In the genomic region with DNA sequence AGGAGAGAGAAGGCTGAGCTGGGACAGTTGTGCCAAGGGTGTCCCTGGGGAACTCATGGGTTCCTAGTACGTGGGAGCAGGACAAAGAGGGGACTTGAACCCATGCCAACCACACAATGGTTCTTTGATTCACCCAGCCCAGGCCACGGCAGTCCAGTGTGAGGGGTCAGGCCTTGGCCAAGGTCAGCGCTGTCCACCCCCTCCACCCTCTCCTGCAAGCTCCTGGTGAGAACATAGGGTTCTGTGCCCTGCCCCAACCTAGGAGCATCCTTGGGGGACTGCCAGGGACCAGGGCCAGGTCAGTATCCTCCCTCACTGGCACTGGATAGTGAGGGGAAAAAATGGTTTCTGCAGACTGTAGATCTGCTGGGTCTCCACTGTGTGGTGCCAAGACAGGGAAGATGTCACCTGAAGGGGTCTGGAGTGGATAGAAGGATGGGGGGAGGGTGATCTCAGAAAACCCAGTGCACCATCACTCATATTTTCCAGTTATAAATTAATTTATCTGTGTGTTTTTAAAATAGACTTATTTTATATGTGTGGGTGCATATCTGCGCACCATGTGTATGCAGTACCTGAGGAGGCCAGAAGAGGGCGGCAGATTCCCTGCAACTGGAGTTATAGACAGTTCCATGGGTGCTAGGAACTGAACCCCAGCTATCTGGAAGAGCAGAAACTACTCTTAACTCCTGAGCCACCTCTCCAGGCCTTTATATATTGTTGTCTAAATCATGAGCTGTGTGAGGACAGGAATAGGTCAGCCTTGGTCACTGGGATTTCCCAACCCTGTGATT, we compare ENCODE assay signal across 19 mouse cellular contexts. TPM values are rescaled to one million over a fixed set of nuclear protein-coding genes. Genes with fewer than 3 reads are reported as not detected.
A peak's percentile ranks its signal among the peaks of the same experiment; 100 is the strongest.
DNase-seq lines count a peak whose midpoint lies in the region; ATAC-seq and TF ChIP-seq lines count a peak whose summit lies in the region.
"Had no signal": no experiment of that assay in that cellular context is flagged by ENCODE, and none has a peak within 500 bp of the region (broad histone marks: within the 10 kb centered on the region; RNA-seq: fewer than 3 reads in every experiment).

No protein-coding gene starts in this region.

- TF ChIP-seq CTCF in intestine, postnatal 0 days (IDR thresholded peaks at IDR 0.05; ENCODE audit: low read depth): peak; percentile 53
- TF ChIP-seq CTCF in midbrain, postnatal 0 days (IDR thresholded peaks at IDR 0.05): peak; percentile 47
- TF ChIP-seq CTCF in cortical plate, adult 2 months (IDR thresholded peaks at IDR 0.05; ENCODE audit: extremely low read depth, insufficient read depth, low read length): 0 out of 2 replicates have a peak, but pooled peaks have one; percentile 8

- no peaks in the 10 kb centered on the region for H3K4me1 ChIP-seq in intestine, postnatal 0 days (replicated peaks; ENCODE audit: control insufficient read depth, insufficient read depth, low read length)
- H3K4me1 ChIP-seq in intestine, embryonic 16.5 days (ENCODE audit: control insufficient read depth, insufficient read depth, low read length): peaks cover 25% of the 10 kb centered on the region
- no peaks in the 10 kb centered on the region for H3K4me1 ChIP-seq in midbrain, postnatal 0 days (ENCODE audit: insufficient read depth, low read length)
- no peaks in the 10 kb centered on the region for H3K4me1 ChIP-seq in midbrain, embryonic 16.5 days (ENCODE audit: control insufficient read depth, insufficient read depth, low read length)
- peaks cover 1% of the 10 kb centered on the region; the same call in 1 of the 2 replicates for H3K4me1 ChIP-seq in cortical plate, adult 2 months (ENCODE audit: control insufficient read depth, insufficient read depth, low read length)
- H3K4me1 ChIP-seq in midbrain, embryonic 13.5 days (replicated peaks): peaks cover 22% of the 10 kb centered on the region

- TF ChIP-seq POLR2A in cortical plate, adult 2 months (IDR thresholded peaks at IDR 0.05; ENCODE audit: extremely low read depth, insufficient read depth, low read length): no peak

- no peak overlapping the region for H3K4me3 ChIP-seq in intestine, postnatal 0 days (ENCODE audit: low read depth, low read length)
- no peak overlapping the region for H3K4me3 ChIP-seq in intestine, embryonic 16.5 days (ENCODE audit: low read length)
- H3K4me3 ChIP-seq in midbrain, postnatal 0 days (ENCODE audit: low read depth, low read length): no peak overlapping the region
- no peak overlapping the region for H3K4me3 ChIP-seq in midbrain, embryonic 16.5 days (ENCODE audit: low read depth, low read length)
- H3K4me3 ChIP-seq in cortical plate, adult 2 months (ENCODE audit: insufficient read depth, low read length): no peak overlapping the region
- no peak overlapping the region for H3K4me3 ChIP-seq in midbrain, embryonic 13.5 days (replicated peaks)
- H3K4me3 ChIP-seq: hindbrain, embryonic 15.5 days; neural tube, embryonic 15.5 days had no signal

- H3K27ac ChIP-seq in intestine, postnatal 0 days (ENCODE audit: low read depth, low read length): no peak overlapping the region
- H3K27ac ChIP-seq in intestine, embryonic 16.5 days (ENCODE audit: low read length): no peak overlapping the region
- no peak overlapping the region for H3K27ac ChIP-seq in midbrain, postnatal 0 days (ENCODE audit: low read depth, low read length)
- H3K27ac ChIP-seq in midbrain, embryonic 16.5 days (ENCODE audit: low read length): no peak overlapping the region
- H3K27ac ChIP-seq in cortical plate, adult 2 months (ENCODE audit: insufficient read depth, low read length): no peak overlapping the region
- no peak overlapping the region for H3K27ac ChIP-seq in midbrain, embryonic 13.5 days
- H3K27ac ChIP-seq: hindbrain, embryonic 15.5 days; neural tube, embryonic 15.5 days had no signal

- no peaks in the 10 kb centered on the region for H3K27me3 ChIP-seq in intestine, postnatal 0 days (replicated peaks; ENCODE audit: control insufficient read depth, insufficient read depth, low read length)
- no peaks in the 10 kb centered on the region; the same call in 1 of the 2 replicates for H3K27me3 ChIP-seq in intestine, embryonic 16.5 days (replicated peaks; ENCODE audit: control insufficient read depth, insufficient read depth, low read length)
- H3K27me3 ChIP-seq in midbrain, postnatal 0 days (ENCODE audit: insufficient read depth, low read length): peaks cover 12% of the 10 kb centered on the region; the same call in 1 of the 2 replicates
- peaks cover 20% of the 10 kb centered on the region for H3K27me3 ChIP-seq in midbrain, embryonic 16.5 days (ENCODE audit: control insufficient read depth, insufficient read depth, low read depth, low read length)
- H3K27me3 ChIP-seq in midbrain, embryonic 13.5 days: peaks cover 38% of the 10 kb centered on the region
- H3K27me3 ChIP-seq: Patski had no signal

- 62% methylated on average over 5 of the region's 5 CpGs for WGBS in intestine, postnatal 0 days
- WGBS in intestine, embryonic 16.5 days: 63% methylated on average over 5 of the region's 5 CpGs
- WGBS in midbrain, postnatal 0 days: 73% methylated on average over 5 of the region's 5 CpGs
- WGBS in midbrain, embryonic 16.5 days: 65% methylated on average over 5 of the region's 5 CpGs
- WGBS in midbrain, embryonic 13.5 days: 69% methylated on average over 5 of the region's 5 CpGs

- 0 out of 2 replicates have a peak, but pooled peaks cover 4% of the 10 kb centered on the region for H3K9me3 ChIP-seq in intestine, postnatal 0 days (ENCODE audit: control insufficient read depth)
- 0 out of 2 replicates have a peak, but pooled peaks cover 5% of the 10 kb centered on the region for H3K9me3 ChIP-seq in intestine, embryonic 16.5 days (ENCODE audit: control insufficient read depth, low read length)
- no peaks in the 10 kb centered on the region for H3K9me3 ChIP-seq in midbrain, postnatal 0 days (ENCODE audit: low read length)
- H3K9me3 ChIP-seq in midbrain, embryonic 16.5 days (replicated peaks; ENCODE audit: control insufficient read depth, low read length, poor library complexity, severe bottlenecking): no peaks in the 10 kb centered on the region
- H3K9me3 ChIP-seq in midbrain, embryonic 13.5 days: 0 out of 2 replicates have a peak, but pooled peaks cover 4% of the 10 kb centered on the region
- H3K9me3 ChIP-seq: hindbrain, embryonic 15.5 days; neural tube, embryonic 15.5 days had no signal

- ATAC-seq in intestine, postnatal 0 days: no peak
- no peak for ATAC-seq in intestine, embryonic 16.5 days
- ATAC-seq in midbrain, postnatal 0 days (ENCODE audit: low FRiP score): no peak
- no peak for ATAC-seq in midbrain, embryonic 16.5 days
- no peak for ATAC-seq in midbrain, embryonic 13.5 days
- ATAC-seq: forebrain, embryonic 14.5 days; Patski had no signal

- H3K4me2 ChIP-seq in intestine, postnatal 0 days (replicated peaks; ENCODE audit: low read depth): no peak overlapping the region
- H3K4me2 ChIP-seq in intestine, embryonic 16.5 days (ENCODE audit: low read depth, low read length): no peak overlapping the region
- no peak overlapping the region for H3K4me2 ChIP-seq in midbrain, postnatal 0 days (ENCODE audit: low read depth, low read length, poor library complexity, severe bottlenecking)
- H3K4me2 ChIP-seq in midbrain, embryonic 16.5 days (ENCODE audit: low read length): no peak overlapping the region
- H3K4me2 ChIP-seq in midbrain, embryonic 13.5 days (replicated peaks): no peak overlapping the region
- H3K4me2 ChIP-seq: hindbrain, embryonic 15.5 days; neural tube, embryonic 15.5 days had no signal

- intact Hi-C loops in heart, postnatal 14 days (cut with DNase I): loop anchor here (5.0 kb wide), 1 partner anchor 67 kb away; no protein-coding TSS in a partner anchor

- H3K36me3 ChIP-seq in intestine, postnatal 0 days (ENCODE audit: control insufficient read depth, insufficient read depth): no peaks in the 10 kb centered on the region
- no peaks in the 10 kb centered on the region for H3K36me3 ChIP-seq in intestine, embryonic 16.5 days (ENCODE audit: control insufficient read depth, insufficient read depth, low read length)
- no peaks in the 10 kb centered on the region for H3K36me3 ChIP-seq in midbrain, postnatal 0 days (ENCODE audit: insufficient read depth, low read length)
- no peaks in the 10 kb centered on the region for H3K36me3 ChIP-seq in midbrain, embryonic 16.5 days (ENCODE audit: control insufficient read depth, insufficient read depth, low read length)
- no peaks in the 10 kb centered on the region for H3K36me3 ChIP-seq in midbrain, embryonic 13.5 days
- H3K36me3 ChIP-seq: hindbrain, embryonic 15.5 days; neural tube, embryonic 15.5 days had no signal

- no peak for DNase-seq in midbrain, postnatal 0 days (ENCODE audit: low spot score)
- no peak for DNase-seq in cerebellum, postnatal 4 days (ENCODE audit: low spot score in 2 of 2)
- DNase-seq in heart, postnatal 14 days: no peak
- DNase-seq: cerebellum, adult 9-11 months; heart, adult 11 months; heart, postnatal 10 days; kidney, adult 8-10 months; spleen, adult 18-20 months had no signal

- no peak overlapping the region for H3K9ac ChIP-seq in intestine, postnatal 0 days (ENCODE audit: low read depth, low read length)
- no peak overlapping the region for H3K9ac ChIP-seq in intestine, embryonic 16.5 days (ENCODE audit: low read depth, low read length)
- no peak overlapping the region for H3K9ac ChIP-seq in midbrain, postnatal 0 days (replicated peaks; ENCODE audit: low read length, poor library complexity, severe bottlenecking)
- no peak overlapping the region for H3K9ac ChIP-seq in midbrain, embryonic 16.5 days (ENCODE audit: low read depth, low read length)
- no peak overlapping the region for H3K9ac ChIP-seq in midbrain, embryonic 13.5 days (replicated peaks)
- H3K9ac ChIP-seq: hindbrain, embryonic 15.5 days; neural tube, embryonic 15.5 days had no signal

RNA-seq across cellular contexts. Expression of a gene that starts 2.4 kb away (rescaled TPM):
- polyA plus RNA-seq in intestine, postnatal 0 days (2015; fragmentation: Nextera tagmentation; extraction: Ambion mirVana): 7.3 and 8.9 TPM in 2 replicates
- polyA plus RNA-seq in intestine, embryonic 16.5 days (2015; fragmentation: Nextera tagmentation; extraction: Ambion mirVana): 15.1 and 16.6 TPM in 2 replicates
- 3.3 and 3.4 TPM in 2 replicates for total RNA-seq in midbrain, postnatal 0 days (2014; rRNA removed)
- polyA plus RNA-seq in midbrain, postnatal 0 days (2015; fragmentation: Nextera tagmentation; extraction: Ambion mirVana): 3.0 and 3.9 TPM in 2 replicates
- 2.2 and 3.5 TPM in 2 replicates for polyA plus RNA-seq in midbrain, embryonic 16.5 days (2015; fragmentation: Nextera tagmentation; extraction: Ambion mirVana)
- 5.7 and 5.9 TPM in 2 replicates for polyA plus RNA-seq in cortical plate, adult 2 months (2012; rRNA removed)
- 0.63 and 1.1 TPM in 2 replicates for polyA plus RNA-seq in midbrain, embryonic 13.5 days (2015; fragmentation: Nextera tagmentation; extraction: Ambion mirVana)
- 1 to 10 TPM; 2.8 to 3.4 TPM for total RNA-seq in heart, postnatal 14 days (2021)

RNA-seq across cellular contexts. Expression of a gene that starts 7.9 kb away (rescaled TPM):
- polyA plus RNA-seq in intestine, postnatal 0 days (2015; fragmentation: Nextera tagmentation; extraction: Ambion mirVana): 41.2 and 43.5 TPM in 2 replicates
- polyA plus RNA-seq in intestine, embryonic 16.5 days (2015; fragmentation: Nextera tagmentation; extraction: Ambion mirVana): 39.7 and 56.6 TPM in 2 replicates
- total RNA-seq in midbrain, postnatal 0 days (2014; rRNA removed): 79.6 and 107 TPM in 2 replicates
- 121 and 134 TPM in 2 replicates for polyA plus RNA-seq in midbrain, postnatal 0 days (2015; fragmentation: Nextera tagmentation; extraction: Ambion mirVana)
- 90.2 and 92.3 TPM in 2 replicates for polyA plus RNA-seq in midbrain, embryonic 16.5 days (2015; fragmentation: Nextera tagmentation; extraction: Ambion mirVana)
- 157 TPM in 2 replicates for polyA plus RNA-seq in cortical plate, adult 2 months (2012; rRNA removed)
- polyA plus RNA-seq in midbrain, embryonic 13.5 days (2015; fragmentation: Nextera tagmentation; extraction: Ambion mirVana): 71.5 and 82.3 TPM in 2 replicates
- 10 to 100 TPM; 25.9 to 26.7 TPM for total RNA-seq in heart, postnatal 14 days (2021)

RNA-seq across cellular contexts. Expression of a gene that starts 16.1 kb away (rescaled TPM):
- 0.07 TPM in 1 of 2 replicates, not detected in the other for polyA plus RNA-seq in intestine, postnatal 0 days (2015; fragmentation: Nextera tagmentation; extraction: Ambion mirVana)
- polyA plus RNA-seq in intestine, embryonic 16.5 days (2015; fragmentation: Nextera tagmentation; extraction: Ambion mirVana): 0.07 and 0.11 TPM in 2 replicates
- total RNA-seq in midbrain, postnatal 0 days (2014; rRNA removed): 1.1 TPM in 1 of 2 replicates, not detected in the other
- 0.09 and 0.25 TPM in 2 replicates for polyA plus RNA-seq in midbrain, postnatal 0 days (2015; fragmentation: Nextera tagmentation; extraction: Ambion mirVana)
- polyA plus RNA-seq in midbrain, embryonic 16.5 days (2015; fragmentation: Nextera tagmentation; extraction: Ambion mirVana): 0.19 TPM in 2 replicates
- 1.4 and 2.1 TPM in 2 replicates for polyA plus RNA-seq in cortical plate, adult 2 months (2012; rRNA removed)
- polyA plus RNA-seq in midbrain, embryonic 13.5 days (2015; fragmentation: Nextera tagmentation; extraction: Ambion mirVana): not detected in 2 replicates
- total RNA-seq in heart, postnatal 14 days (2021): under 1 TPM in 1 of 2 experiments, not detected in 1; 0.51 TPM
- total RNA-seq: adrenal gland, adult 18-20 months; heart, postnatal 10 days had no signal
- polyA plus RNA-seq: C2C12, Patski had no signal

RNA-seq across cellular contexts. Expression of a gene that starts 18.7 kb away (rescaled TPM):
- polyA plus RNA-seq in intestine, postnatal 0 days (2015; fragmentation: Nextera tagmentation; extraction: Ambion mirVana): 19.9 and 21.1 TPM in 2 replicates
- polyA plus RNA-seq in intestine, embryonic 16.5 days (2015; fragmentation: Nextera tagmentation; extraction: Ambion mirVana): 44.1 and 44.8 TPM in 2 replicates
- total RNA-seq in midbrain, postnatal 0 days (2014; rRNA removed): 161 and 165 TPM in 2 replicates
- 302 and 308 TPM in 2 replicates for polyA plus RNA-seq in midbrain, postnatal 0 days (2015; fragmentation: Nextera tagmentation; extraction: Ambion mirVana)
- 318 and 333 TPM in 2 replicates for polyA plus RNA-seq in midbrain, embryonic 16.5 days (2015; fragmentation: Nextera tagmentation; extraction: Ambion mirVana)
- polyA plus RNA-seq in cortical plate, adult 2 months (2012; rRNA removed): 294 and 331 TPM in 2 replicates
- polyA plus RNA-seq in midbrain, embryonic 13.5 days (2015; fragmentation: Nextera tagmentation; extraction: Ambion mirVana): 246 and 261 TPM in 2 replicates
- total RNA-seq in heart, postnatal 14 days (2021): 10 to 100 TPM; 71.8 to 86.5 TPM

RNA-seq across cellular contexts. Expression of a gene that starts 19.8 kb away (rescaled TPM):
- 0.13 TPM in 1 of 2 replicates, not detected in the other for polyA plus RNA-seq in intestine, postnatal 0 days (2015; fragmentation: Nextera tagmentation; extraction: Ambion mirVana)
- 0.26 TPM in 1 of 2 replicates, not detected in the other for polyA plus RNA-seq in intestine, embryonic 16.5 days (2015; fragmentation: Nextera tagmentation; extraction: Ambion mirVana)
- 1.7 and 2.2 TPM in 2 replicates for total RNA-seq in midbrain, postnatal 0 days (2014; rRNA removed)
- polyA plus RNA-seq in midbrain, postnatal 0 days (2015; fragmentation: Nextera tagmentation; extraction: Ambion mirVana): 3.1 and 4.0 TPM in 2 replicates
- polyA plus RNA-seq in midbrain, embryonic 16.5 days (2015; fragmentation: Nextera tagmentation; extraction: Ambion mirVana): 1.8 TPM in 2 replicates
- 6.5 and 9.7 TPM in 2 replicates for polyA plus RNA-seq in cortical plate, adult 2 months (2012; rRNA removed)
- polyA plus RNA-seq in midbrain, embryonic 13.5 days (2015; fragmentation: Nextera tagmentation; extraction: Ambion mirVana): 1.1 and 1.3 TPM in 2 replicates
- not detected for total RNA-seq in heart, postnatal 14 days (2021)
- total RNA-seq: heart, postnatal 10 days had no signal
